Comparison of ENCODE assay signal across 22 mouse cellular contexts in the genomic region with DNA sequence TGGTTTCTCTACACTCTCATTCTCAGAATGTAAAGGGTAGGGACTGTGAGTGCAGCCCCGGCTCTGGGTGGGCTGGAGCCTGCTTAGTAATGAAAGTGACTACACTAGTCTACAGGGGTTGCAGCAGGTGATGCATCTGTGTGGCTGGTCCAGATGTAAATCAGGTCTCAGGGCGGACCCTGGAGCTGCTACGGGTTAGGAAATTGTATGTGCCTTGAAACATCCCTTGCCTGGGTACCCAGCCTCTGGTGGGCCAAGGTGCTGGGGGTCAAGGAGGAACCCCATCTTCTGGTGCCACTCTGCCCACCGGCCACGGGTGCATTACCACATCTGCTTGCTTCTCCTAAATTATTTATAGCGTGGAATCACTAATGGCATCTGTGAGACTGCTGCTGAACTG. TPM values are rescaled to one million over a fixed set of nuclear protein-coding genes. Genes with fewer than 3 reads are reported as not detected.
DNase-seq lines count a peak whose midpoint lies in the region; ATAC-seq and TF ChIP-seq lines count a peak whose summit lies in the region.
"Had no signal": no experiment of that assay in that cellular context is flagged by ENCODE, and none has a peak within 500 bp of the region (broad histone marks: within the 10 kb centered on the region; RNA-seq: fewer than 3 reads in every experiment).

No protein-coding gene starts in this region.

- DNase-seq in hindbrain, embryonic 10.5 days (ENCODE audit: low spot score): no peak
- DNase-seq in hindbrain, embryonic 11.5 days (ENCODE audit: low spot score): no peak
- DNase-seq in hindbrain, postnatal 0 days (ENCODE audit: low spot score): no peak
- DNase-seq in urinary bladder, postnatal 10 days (ENCODE audit: low spot score): no peak

- H3K9me3 ChIP-seq in hindbrain, embryonic 10.5 days: no peaks in the 10 kb centered on the region
- H3K9me3 ChIP-seq in hindbrain, embryonic 11.5 days (ENCODE audit: control insufficient read depth, low read length): no peaks in the 10 kb centered on the region
- H3K9me3 ChIP-seq in forebrain, embryonic 12.5 days: no peaks in the 10 kb centered on the region
- no peaks in the 10 kb centered on the region for H3K9me3 ChIP-seq in hindbrain, postnatal 0 days (ENCODE audit: low read length)
- no peaks in the 10 kb centered on the region for H3K9me3 ChIP-seq in midbrain, embryonic 15.5 days
- H3K9me3 ChIP-seq: embryonic facial prominence, embryonic 15.5 days; neural tube, embryonic 12.5 days had no signal

- no peaks in the 10 kb centered on the region for H3K27me3 ChIP-seq in hindbrain, embryonic 10.5 days (ENCODE audit: insufficient read depth, poor library complexity, severe bottlenecking)
- no peaks in the 10 kb centered on the region for H3K27me3 ChIP-seq in hindbrain, embryonic 11.5 days (ENCODE audit: control insufficient read depth, insufficient read depth, low read length)
- H3K27me3 ChIP-seq in forebrain, embryonic 12.5 days: no peaks in the 10 kb centered on the region
- no peaks in the 10 kb centered on the region for H3K27me3 ChIP-seq in hindbrain, postnatal 0 days (ENCODE audit: insufficient read depth, low read length)
- H3K27me3 ChIP-seq in midbrain, embryonic 15.5 days (replicated peaks): no peaks in the 10 kb centered on the region
- H3K27me3 ChIP-seq: embryonic facial prominence, embryonic 15.5 days; neural tube, embryonic 12.5 days had no signal

- TF ChIP-seq CTCF in hindbrain, postnatal 0 days (IDR thresholded peaks at IDR 0.05; ENCODE audit: low read depth): no peak

- H3K9ac ChIP-seq in hindbrain, embryonic 11.5 days (ENCODE audit: low read depth, low read length): no peak overlapping the region
- H3K9ac ChIP-seq in forebrain, embryonic 12.5 days: no peak overlapping the region
- H3K9ac ChIP-seq in hindbrain, postnatal 0 days (replicated peaks; ENCODE audit: low read length): no peak overlapping the region
- no peak overlapping the region for H3K9ac ChIP-seq in midbrain, embryonic 15.5 days
- H3K9ac ChIP-seq: embryonic facial prominence, embryonic 15.5 days; liver, embryonic 14.5 days; neural tube, embryonic 12.5 days had no signal

- H3K36me3 ChIP-seq in hindbrain, embryonic 10.5 days: peaks cover 48% of the 10 kb centered on the region
- peaks cover 3% of the 10 kb centered on the region; the same call in 1 of the 2 replicates for H3K36me3 ChIP-seq in hindbrain, embryonic 11.5 days (ENCODE audit: control insufficient read depth, insufficient read depth, low read length)
- peaks cover 39% of the 10 kb centered on the region for H3K36me3 ChIP-seq in forebrain, embryonic 12.5 days (replicated peaks)
- H3K36me3 ChIP-seq in hindbrain, postnatal 0 days (ENCODE audit: insufficient read depth, low read length): peaks cover 34% of the 10 kb centered on the region
- H3K36me3 ChIP-seq in midbrain, embryonic 15.5 days (replicated peaks): peaks cover 30% of the 10 kb centered on the region

- H3K4me3 ChIP-seq in hindbrain, embryonic 10.5 days: no peak overlapping the region
- H3K4me3 ChIP-seq in hindbrain, embryonic 11.5 days (ENCODE audit: low read depth, low read length): no peak overlapping the region
- H3K4me3 ChIP-seq in forebrain, embryonic 12.5 days (replicated peaks): no peak overlapping the region
- no peak overlapping the region for H3K4me3 ChIP-seq in hindbrain, postnatal 0 days (ENCODE audit: low read length)
- no peak overlapping the region for H3K4me3 ChIP-seq in midbrain, embryonic 15.5 days
- H3K4me3 ChIP-seq: embryonic facial prominence, embryonic 15.5 days; neural tube, embryonic 12.5 days had no signal

- peaks cover 12% of the 10 kb centered on the region for H3K4me1 ChIP-seq in hindbrain, embryonic 10.5 days (replicated peaks)
- peaks cover 2% of the 10 kb centered on the region; the same call in 1 of the 2 replicates for H3K4me1 ChIP-seq in hindbrain, embryonic 11.5 days (replicated peaks; ENCODE audit: control insufficient read depth, insufficient read depth, low read length)
- peaks cover 17% of the 10 kb centered on the region for H3K4me1 ChIP-seq in forebrain, embryonic 12.5 days
- H3K4me1 ChIP-seq in hindbrain, postnatal 0 days (ENCODE audit: insufficient read depth, low read length): peaks cover 4% of the 10 kb centered on the region; the same call in 1 of the 2 replicates
- peaks cover 16% of the 10 kb centered on the region for H3K4me1 ChIP-seq in midbrain, embryonic 15.5 days

- no peak for ATAC-seq in hindbrain, embryonic 11.5 days (ENCODE audit: low FRiP score)
- ATAC-seq in forebrain, embryonic 12.5 days (ENCODE audit: low FRiP score): no peak
- ATAC-seq in hindbrain, postnatal 0 days: no peak
- no peak for ATAC-seq in midbrain, embryonic 15.5 days (replicated peaks)
- no peak for ATAC-seq in activated CD4-positive, CD25-positive, alpha-beta regulatory T cell, adult 4 months
- ATAC-seq in granulocyte monocyte progenitor cell, adult 5-6 weeks (replicated peaks; ENCODE audit: poor library complexity, severe bottlenecking): no peak

- H3K4me2 ChIP-seq in hindbrain, embryonic 11.5 days (replicated peaks; ENCODE audit: low read depth, low read length): no peak overlapping the region
- H3K4me2 ChIP-seq in forebrain, embryonic 12.5 days: no peak overlapping the region
- no peak overlapping the region for H3K4me2 ChIP-seq in hindbrain, postnatal 0 days (ENCODE audit: low read depth, low read length)
- H3K4me2 ChIP-seq in midbrain, embryonic 15.5 days: no peak overlapping the region
- H3K4me2 ChIP-seq: embryonic facial prominence, embryonic 15.5 days; neural tube, embryonic 12.5 days had no signal

- peak overlapping the region; percentile 62; the same call in 1 of the 2 replicates for H3K27ac ChIP-seq in hindbrain, embryonic 10.5 days
- H3K27ac ChIP-seq in hindbrain, embryonic 11.5 days (ENCODE audit: low read depth, low read length): no peak overlapping the region
- peak overlapping the region; percentile 19; the same call in 1 of the 2 replicates for H3K27ac ChIP-seq in forebrain, embryonic 12.5 days
- peak overlapping the region; percentile 15; the same call in 1 of the 2 replicates for H3K27ac ChIP-seq in hindbrain, postnatal 0 days
- H3K27ac ChIP-seq in midbrain, embryonic 15.5 days: 0 out of 2 replicates have a peak overlapping the region, but pooled peaks have one; percentile 40
- H3K27ac ChIP-seq: embryonic facial prominence, embryonic 15.5 days; kidney, postnatal 0 days; liver, embryonic 14.5 days; neural tube, embryonic 12.5 days had no signal

- WGBS in hindbrain, embryonic 10.5 days: 86% methylated on average over 6 of the region's 6 CpGs
- 95% methylated on average over 6 of the region's 6 CpGs for WGBS in hindbrain, embryonic 11.5 days
- 88% methylated on average over 6 of the region's 6 CpGs for WGBS in forebrain, embryonic 12.5 days
- 82% methylated on average over 6 of the region's 6 CpGs for whole genome bisulfite sequencing in hindbrain, postnatal 0 days
- 84% methylated on average over 6 of the region's 6 CpGs for WGBS in midbrain, embryonic 15.5 days

RNA-seq across cellular contexts. Expression of gene Cd5, which starts 24.6 kb away (rescaled TPM):
- 0.14 and 0.18 TPM in 2 replicates for polyA plus RNA-seq in hindbrain, embryonic 10.5 days (2016; fragmentation: Nextera tagmentation; extraction: Ambion mirVana)
- not detected in 2 replicates for polyA plus RNA-seq in hindbrain, embryonic 11.5 days (2014; fragmentation: Nextera tagmentation; extraction: Ambion mirVana)
- not detected in 2 replicates for polyA plus RNA-seq in forebrain, embryonic 12.5 days (2016; fragmentation: Nextera tagmentation; extraction: Ambion mirVana)
- 0.68 TPM in 1 of 2 replicates, not detected in the other for total RNA-seq in hindbrain, postnatal 0 days (2014; rRNA removed)
- polyA plus RNA-seq in hindbrain, postnatal 0 days (2015; fragmentation: Nextera tagmentation; extraction: Ambion mirVana): 0.26 and 0.32 TPM in 2 replicates
- 0.52 and 0.86 TPM in 2 replicates for polyA plus RNA-seq in midbrain, embryonic 15.5 days (2015; fragmentation: Nextera tagmentation; extraction: Ambion mirVana)
- polyA plus RNA-seq in activated CD4-positive, CD25-positive, alpha-beta regulatory T cell, adult 4 months (2017; shearing (Covaris generic)): 100 to 1,000 TPM; 406 to 482 TPM
- not detected in 2 replicates for total RNA-seq in granulocyte monocyte progenitor cell, adult 5-6 weeks (2014; fragmentation: Nextera tagmentation)
- not detected in 2 replicates for total RNA-seq in granulocyte monocyte progenitor cell, adult 5-6 weeks (2017)
- total RNA-seq: common myeloid progenitor, adult 5-6 weeks; ES-E14; left cerebral cortex, postnatal 36 days had no signal

RNA-seq across cellular contexts. Expression of gene Vps37c, which starts 25.6 kb away (rescaled TPM):
- polyA plus RNA-seq in hindbrain, embryonic 10.5 days (2016; fragmentation: Nextera tagmentation; extraction: Ambion mirVana): 36.7 and 40.7 TPM in 2 replicates
- polyA plus RNA-seq in hindbrain, embryonic 11.5 days (2014; fragmentation: Nextera tagmentation; extraction: Ambion mirVana): 23.9 and 27.2 TPM in 2 replicates
- 32.5 and 35.2 TPM in 2 replicates for polyA plus RNA-seq in forebrain, embryonic 12.5 days (2016; fragmentation: Nextera tagmentation; extraction: Ambion mirVana)
- 29.8 and 30.7 TPM in 2 replicates for total RNA-seq in hindbrain, postnatal 0 days (2014; rRNA removed)
- 25.8 and 27.2 TPM in 2 replicates for polyA plus RNA-seq in hindbrain, postnatal 0 days (2015; fragmentation: Nextera tagmentation; extraction: Ambion mirVana)
- 31.8 TPM in 2 replicates for polyA plus RNA-seq in midbrain, embryonic 15.5 days (2015; fragmentation: Nextera tagmentation; extraction: Ambion mirVana)
- 10 to 100 TPM; 11.1 to 13.2 TPM for polyA plus RNA-seq in activated CD4-positive, CD25-positive, alpha-beta regulatory T cell, adult 4 months (2017; shearing (Covaris generic))
- total RNA-seq in granulocyte monocyte progenitor cell, adult 5-6 weeks (2014; fragmentation: Nextera tagmentation): 21.1 and 23.8 TPM in 2 replicates
- total RNA-seq in granulocyte monocyte progenitor cell, adult 5-6 weeks (2017): 15.3 and 20.0 TPM in 2 replicates

RNA-seq across cellular contexts. Expression of gene Pga5, which starts 36.3 kb away (rescaled TPM):
- not detected in 2 replicates for polyA plus RNA-seq in hindbrain, embryonic 10.5 days (2016; fragmentation: Nextera tagmentation; extraction: Ambion mirVana)
- polyA plus RNA-seq in hindbrain, embryonic 11.5 days (2014; fragmentation: Nextera tagmentation; extraction: Ambion mirVana): not detected in 2 replicates
- polyA plus RNA-seq in forebrain, embryonic 12.5 days (2016; fragmentation: Nextera tagmentation; extraction: Ambion mirVana): not detected in 2 replicates
- not detected in 2 replicates for total RNA-seq in hindbrain, postnatal 0 days (2014; rRNA removed)
- polyA plus RNA-seq in hindbrain, postnatal 0 days (2015; fragmentation: Nextera tagmentation; extraction: Ambion mirVana): not detected in 2 replicates
- polyA plus RNA-seq in midbrain, embryonic 15.5 days (2015; fragmentation: Nextera tagmentation; extraction: Ambion mirVana): not detected in 2 replicates
- polyA plus RNA-seq in activated CD4-positive, CD25-positive, alpha-beta regulatory T cell, adult 4 months (2017; shearing (Covaris generic)): not detected
- not detected in 2 replicates for total RNA-seq in granulocyte monocyte progenitor cell, adult 5-6 weeks (2014; fragmentation: Nextera tagmentation)
- total RNA-seq in granulocyte monocyte progenitor cell, adult 5-6 weeks (2017): not detected in 2 replicates
- total RNA-seq: adrenal gland, adult 18-20 months; common myeloid progenitor, adult 5-6 weeks; layer of hippocampus, postnatal 14 days; left cerebral cortex, postnatal 36 days had no signal
- polyA plus RNA-seq: C2C12; embryonic facial prominence, embryonic 15.5 days; heart, embryonic 16.5 days; inflammation-experienced regulatory T-cells, adult 6 months; lung, postnatal 0 days; neural tube, embryonic 12.5 days; small intestine, adult 2 months had no signal

Comparison
In these comparisons a context has a peak if more than half of its experiments do, and no peak if none do; other contexts are left out.
1. RNA of gene Cd5, which starts 24.6 kb away (polyA plus RNA-seq): 406 to 482 TPM in activated CD4-positive, CD25-positive, alpha-beta regulatory T cell, adult 4 months; 0.52 to 0.86 TPM in midbrain, embryonic 15.5 days, 0.26 to 0.32 TPM in hindbrain, postnatal 0 days, 0.14 to 0.18 TPM in hindbrain, embryonic 10.5 days, not detected in hindbrain, embryonic 11.5 days and not detected in forebrain, embryonic 12.5 days; every median in the first group is over 100 times any median in the second.